Mouse (Mus musculus) gastrocnemius, adult 2 months (tissue): ENCODE data around the gene Fam219b. TPM values are rescaled to one million over a fixed set of nuclear protein-coding genes. Genes with fewer than 3 reads are reported as not detected.

Source experiments
- DNase-seq: peaks from one replicate; pipeline ENCODE4 v3.0.0; 2022
- H3K27ac ChIP-seq: fragments of 200-600 bp; 2 replicates; pipeline ENCODE4 v1.8.1; 2022; ENCODE audit warnings: mild to moderate bottlenecking
- H3K4me3 ChIP-seq: fragments of 200-600 bp; 2 replicates; pipeline ENCODE4 v1.8.1; 2022; ENCODE audit warnings: mild to moderate bottlenecking, moderate library complexity
- CTCF ChIP-seq: fragments of 200-600 bp; IDR thresholded peaks from 2 replicates; pipeline ENCODE4 v1.8.1; 2022; ENCODE audit warnings: antibody characterized with exemption, mild to moderate bottlenecking, moderate library complexity
- intact Hi-C: fragments of 180-260 bp; cut with DNase I; formaldehyde crosslinking; loops from one replicate; pipeline ENCODE4 v1.15.1; 2025
- long read RNA-seq, 2 experiments: library from polyadenylated mRNA; stranded (forward); transcript quantifications; one replicate each; pipeline ENCODE4 v2.0.0; 2021
- total RNA-seq, 2 experiments: library from RNA; stranded (reverse); gene quantifications; 2 replicates each; pipeline ENCODE4 v1.2.3; 2021

Gene Fam219b
- 1 to 10 TPM; 5.9 TPM for total RNA-seq
- long read RNA-seq, experiment 1, transcript Fam219b-202 (5 exons, 3,017 nt) = major isoform, 15 of 21 reads
- long read RNA-seq, experiment 1, partial matches to known transcripts = 1 of 21 reads
- long read RNA-seq, experiment 1, other reads (novel, unspliced or antisense) = 2 of 21 reads
- long read RNA-seq, experiment 2, transcript Fam219b-202 (5 exons, 3,017 nt) = major isoform, 8 of 13 reads
- long read RNA-seq, experiment 2, partial matches to known transcripts = 2 of 13 reads
- long read RNA-seq, experiment 2, other reads (novel, unspliced or antisense) = 0 of 13 reads

- peak within 1 kb of the TSS; percentile 97 for H3K4me3 ChIP-seq
- intact Hi-C loops = loop anchor here (5.0 kb wide), 1 partner anchor 120 kb away; no protein-coding TSS in a partner anchor
Measured at GRCm38 (mm10) chr9:57537044-57537727, at the start of gene Fam219b. Fam219b (plus strand) TSS chr9:57537528.

GRCm38 (mm10) chr9:57487807-57488206 lies 49.5 kb upstream of the Fam219b start:
- intact Hi-C loops = loop anchor here (2.0 kb wide), 1 partner anchor 167 kb away; no protein-coding TSS in a partner anchor
- no peak overlapping the region for H3K4me3 ChIP-seq
- no peak for DNase-seq
- TF ChIP-seq CTCF = no peak
- H3K27ac ChIP-seq = no peak overlapping the region

More at GRCm38 (mm10) chr9:57537044-57537727, at the start of gene Fam219b:
- DNase-seq = peak; percentile 94
- no peak for TF ChIP-seq CTCF
- peak within 1 kb of the TSS; percentile 93 for H3K27ac ChIP-seq

- no peak for DNase-seq
- Histone ChIP-seq H3K4me3 (no peak overlapping the region), H3K27ac (no peak overlapping the region)
- intact Hi-C loops = no loop called here
- TF ChIP-seq CTCF = no peak
Measured at GRCm38 (mm10) chr9:57493532-57493931, 43.8 kb upstream of the Fam219b start.

GRCm38 (mm10) chr9:57494970-57495369 lies 42.4 kb upstream of the Fam219b start:
- Histone ChIP-seq H3K27ac (no peak overlapping the region), H3K4me3 (no peak overlapping the region)
- no peak for TF ChIP-seq CTCF
- intact Hi-C loops = no loop called here
- no peak for DNase-seq

GRCm38 (mm10) chr9:57497236-57497635 lies 40.1 kb upstream of the Fam219b start:
- no peak for DNase-seq
- Histone ChIP-seq H3K27ac (no peak overlapping the region), H3K4me3 (no peak overlapping the region)
- intact Hi-C loops = no loop called here
- TF ChIP-seq CTCF = no peak

GRCm38 (mm10) chr9:57498536-57498935 lies 38.8 kb upstream of the Fam219b start:
- no peak overlapping the region for H3K27ac ChIP-seq
- intact Hi-C loops = no loop called here
- no peak for DNase-seq
- no peak for TF ChIP-seq CTCF
- no peak overlapping the region for H3K4me3 ChIP-seq

GRCm38 (mm10) chr9:57501452-57501851 lies 35.9 kb upstream of the Fam219b start:
- intact Hi-C loops = no loop called here
- TF ChIP-seq CTCF = no peak
- Histone ChIP-seq H3K4me3 (no peak overlapping the region), H3K27ac (no peak overlapping the region)
- DNase-seq = no peak

GRCm38 (mm10) chr9:57501861-57502260 lies 35.5 kb upstream of the Fam219b start:
- TF ChIP-seq CTCF = no peak
- no peak for DNase-seq
- Histone ChIP-seq H3K27ac (no peak overlapping the region), H3K4me3 (no peak overlapping the region)
- intact Hi-C loops = no loop called here

- no peak overlapping the region for H3K27ac ChIP-seq
- H3K4me3 ChIP-seq = peak overlapping the region; percentile 72
- TF ChIP-seq CTCF = no peak
- intact Hi-C loops = no loop called here
- DNase-seq = no peak
Measured at GRCm38 (mm10) chr9:57502911-57503621, 34.3 kb upstream of the Fam219b start.

GRCm38 (mm10) chr9:57503622-57504380 lies 33.5 kb upstream of the Fam219b start, which contains the start of gene Rpp25:
Rpp25 (plus strand) TSS chr9:57504026.
- Histone ChIP-seq H3K4me3 (peak within 1 kb of the TSS; percentile 72), H3K27ac (no peak within 1 kb of the TSS)
- intact Hi-C loops = no loop called here
- no peak for TF ChIP-seq CTCF
- DNase-seq = peak; percentile 63

GRCm38 (mm10) chr9:57504381-57504700 lies 33.0 kb upstream of the Fam219b start:
- intact Hi-C loops = no loop called here
- DNase-seq = peak; percentile 66
- Histone ChIP-seq H3K4me3 (peak overlapping the region; percentile 72), H3K27ac (no peak overlapping the region)
- peak; percentile 42; the same call in 1 of the 2 replicates for TF ChIP-seq CTCF

GRCm38 (mm10) chr9:57504891-57505290 lies 32.4 kb upstream of the Fam219b start:
- Histone ChIP-seq H3K4me3 (no peak overlapping the region), H3K27ac (no peak overlapping the region)
- no peak for DNase-seq
- intact Hi-C loops = no loop called here
- TF ChIP-seq CTCF = no peak
